Mouse (Mus musculus) heart, adult 2 months (tissue): ENCODE measurements around the gene Plekha6.

Source experiments
- CTCF ChIP-seq: fragments of 200-600 bp; IDR thresholded peaks from 2 replicates; pipeline ENCODE4 v1.8.1; 2022; ENCODE audit warnings: antibody characterized with exemption, mild to moderate bottlenecking, moderate library complexity
- EP300 ChIP-seq: fragments of 200-500 bp; IDR thresholded peaks from 2 replicates; pipeline ENCODE4 v1.6.1; 2011; ENCODE audit warnings: low read depth, low read length, control low read depth; ENCODE audit not compliant: insufficient read depth

- TF ChIP-seq EP300 (0 out of 2 replicates have a peak, but pooled peaks have one; percentile 20), CTCF (peak; percentile 61)
Measured at GRCm38 (mm10) chr1:133268503-133268902, 104.5 kb downstream of the Plekha6 start.
